Mouse (Mus musculus) heart, adult 2 months (tissue): Measurements from ENCODE around the gene Myl3. TPM values are rescaled to one million over a fixed set of nuclear protein-coding genes. Genes with fewer than 3 reads are reported as not detected.

ENCODE experiments used
- DNase-seq, 2 experiments: peaks; one replicate each; pipeline ENCODE4 v3.0.0; 2021
- H3K27ac ChIP-seq: fragments of 200-600 bp; 2 replicates; pipeline ENCODE4 v1.8.1; 2022
- H3K27me3 ChIP-seq: fragments of 200-500 bp; 2 replicates; pipeline ENCODE4 v1.6.1; 2012; ENCODE audit warnings: mild to moderate bottlenecking, low read length, inconsistent platforms, mixed read lengths; ENCODE audit not compliant: control insufficient read depth, insufficient read depth
- H3K36me3 ChIP-seq: fragments of 200-500 bp; 2 replicates; pipeline ENCODE4 v1.6.1; 2012; ENCODE audit warnings: low read length, inconsistent platforms; ENCODE audit not compliant: control insufficient read depth, insufficient read depth
- H3K4me1 ChIP-seq: fragments of 200-500 bp; 2 replicates; pipeline ENCODE4 v1.6.1; 2011; ENCODE audit warnings: low read length; ENCODE audit not compliant: control insufficient read depth, insufficient read depth
- H3K4me3 ChIP-seq: fragments of 200-600 bp; 2 replicates; pipeline ENCODE4 v1.8.1; 2022
- H3K79me2 ChIP-seq: fragments of 200-500 bp; replicated peaks from 2 replicates; pipeline ENCODE4 v1.6.1; 2012; ENCODE audit warnings: mild to moderate bottlenecking, inconsistent platforms, low read length, moderate library complexity, mixed read lengths; ENCODE audit not compliant: control insufficient read depth, insufficient read depth
- H3K9ac ChIP-seq: fragments of 200-500 bp; 2 replicates; pipeline ENCODE4 v1.6.1; 2012; ENCODE audit warnings: low read depth, mild to moderate bottlenecking, control low read depth, inconsistent platforms, low read length, mixed read lengths
- CTCF ChIP-seq: fragments of 200-600 bp; IDR thresholded peaks from 2 replicates; pipeline ENCODE4 v1.8.1; 2022; ENCODE audit warnings: antibody characterized with exemption, mild to moderate bottlenecking, moderate library complexity
- EP300 ChIP-seq: fragments of 200-500 bp; IDR thresholded peaks from 2 replicates; pipeline ENCODE4 v1.6.1; 2011; ENCODE audit warnings: low read depth, low read length, control low read depth; ENCODE audit not compliant: insufficient read depth
- POLR2A ChIP-seq: fragments of 200-500 bp; IDR thresholded peaks from 2 replicates; pipeline ENCODE4 v1.6.1; 2011; ENCODE audit warnings: mild to moderate bottlenecking, low read depth, low read length, control low read depth; ENCODE audit not compliant: insufficient read depth
- WGBS: fragments of 180-500 bp; shearing (Covaris S2); methylation state at CpG from one replicate; pipeline ENCODE4 v1.1.7; 2018; 5-methylcytosine and 5-hydroxymethylcytosine counted together
- intact Hi-C: fragments of 180-260 bp; cut with DNase I; formaldehyde crosslinking; loops from one replicate; pipeline ENCODE4 v1.15.1; 2025
- polyA plus RNA-seq: library from polyadenylated mRNA; depleted of rRNA; stranded (reverse); fragments of >200 nt; gene quantifications from 2 replicates; pipeline ENCODE4 v1.2.3, GENCODE M21; 2012
- total RNA-seq, 2 experiments: library from RNA; stranded (reverse); gene quantifications; 2 replicates each; pipeline ENCODE4 v1.2.3; 2021

The Myl3 gene
- total and polyA plus RNA-seq, 3 experiments: 9,227 to 11,139 (median 9,326) TPM

DNA sequence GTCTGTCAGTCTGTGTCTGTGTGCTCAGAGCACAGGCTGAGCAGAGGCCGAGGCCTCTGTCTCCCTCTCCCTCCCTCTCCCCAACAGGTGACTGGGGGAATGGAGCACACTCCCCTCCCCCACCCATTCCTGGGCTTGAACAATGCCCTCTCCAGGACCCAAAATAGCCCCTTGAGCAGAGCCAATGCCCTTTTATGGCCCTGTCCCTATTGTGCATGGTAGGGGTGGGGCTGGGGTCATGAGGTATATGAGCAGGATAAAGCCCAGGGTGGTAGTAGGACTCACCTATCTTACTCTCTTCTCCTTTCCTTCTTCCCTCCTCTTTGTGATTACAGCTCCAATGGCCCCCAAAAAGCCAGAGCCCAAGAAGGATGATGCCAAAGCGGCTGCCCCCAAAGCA is 21.7 kb downstream of the Myl3 start:
- H3K36me3 ChIP-seq: no peaks in the 10 kb centered on the region
- no peaks in the 10 kb centered on the region for H3K27me3 ChIP-seq
- no peaks in the 10 kb centered on the region for H3K79me2 ChIP-seq
- H3K4me3 ChIP-seq: peak overlapping the region; percentile 54
- 50% methylated on average over 2 of the region's 2 CpGs for WGBS
- peak overlapping the region; percentile 78 for H3K9ac ChIP-seq
- peak in 1 of 2 experiments; percentile 82 for DNase-seq
- TF ChIP-seq CTCF (no peak), EP300 (peak; percentile 89), POLR2A (peak; percentile 90)
- intact Hi-C loops: no loop called here
- H3K27ac ChIP-seq: peak overlapping the region; percentile 95
- peaks cover 4% of the 10 kb centered on the region for H3K4me1 ChIP-seq

DNA sequence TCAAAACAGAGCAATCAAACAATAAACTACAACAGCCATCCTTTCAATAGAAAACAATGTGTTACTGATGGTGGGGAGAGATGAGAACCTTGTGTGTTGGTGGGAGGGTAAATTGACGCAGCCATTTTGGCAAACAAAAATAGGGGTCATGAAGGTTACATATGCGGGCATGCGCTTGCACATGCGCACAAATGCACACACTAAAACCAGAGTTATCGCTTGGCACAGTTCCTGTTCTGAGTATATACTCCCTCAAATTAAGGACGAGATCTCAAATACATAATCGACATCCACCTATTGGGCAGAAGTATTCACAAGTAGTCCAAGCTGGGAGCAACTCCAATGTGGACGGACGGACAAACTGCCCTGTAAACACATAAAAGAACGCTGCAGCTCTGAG is 30.7 kb downstream of the Myl3 start:
- no peak overlapping the region for H3K9ac ChIP-seq
- no peaks in the 10 kb centered on the region for H3K79me2 ChIP-seq
- H3K4me3 ChIP-seq: no peak overlapping the region
- DNase-seq: no peak
- H3K4me1 ChIP-seq: no peaks in the 10 kb centered on the region
- 65% methylated on average over 10 of the region's 10 CpGs for WGBS
- TF ChIP-seq POLR2A: peak; percentile 58; the same call in 1 of the 2 replicates
- TF ChIP-seq CTCF: no peak
- 0 out of 2 replicates have a peak, but pooled peaks have one; percentile 48 for TF ChIP-seq EP300
- no peaks in the 10 kb centered on the region for H3K27me3 ChIP-seq
- H3K27ac ChIP-seq: no peak overlapping the region
- H3K36me3 ChIP-seq: no peaks in the 10 kb centered on the region
- intact Hi-C loops: no loop called here

GRCm38 (mm10) chr9:110774403-110775268 is 33.0 kb downstream of the Myl3 start:
- TF ChIP-seq POLR2A (no peak), CTCF (no peak), EP300 (no peak)
- H3K27me3 ChIP-seq: no peaks in the 10 kb centered on the region
- DNase-seq: no peak
- no peaks in the 10 kb centered on the region for H3K4me1 ChIP-seq
- intact Hi-C loops: no loop called here
- H3K9ac ChIP-seq: no peak overlapping the region
- H3K79me2 ChIP-seq: no peaks in the 10 kb centered on the region
- no peaks in the 10 kb centered on the region for H3K36me3 ChIP-seq
- 50% methylated on average over 15 of the region's 15 CpGs for WGBS
- H3K4me3 ChIP-seq: no peak overlapping the region
- no peak overlapping the region for H3K27ac ChIP-seq

GRCm38 (mm10) chr9:110775269-110776022 is 33.8 kb downstream of the Myl3 start:
- Histone ChIP-seq H3K27ac (no peak overlapping the region), H3K79me2 (no peaks in the 10 kb centered on the region), H3K9ac (no peak overlapping the region), H3K36me3 (no peaks in the 10 kb centered on the region), H3K4me1 (no peaks in the 10 kb centered on the region), H3K4me3 (no peak overlapping the region), H3K27me3 (no peaks in the 10 kb centered on the region)
- intact Hi-C loops: no loop called here
- 78% methylated on average over 10 of the region's 10 CpGs for WGBS
- no peak for DNase-seq
- TF ChIP-seq EP300 (no peak), POLR2A (no peak), CTCF (no peak)

GRCm38 (mm10) chr9:110778100-110778499 is 36.4 kb downstream of the Myl3 start:
- no peak for DNase-seq
- no peak for TF ChIP-seq EP300
- no peak for TF ChIP-seq POLR2A
- TF ChIP-seq CTCF: no peak
- intact Hi-C loops: loop anchor here (2.0 kb wide), 1 partner anchor 19 kb away; no protein-coding TSS in a partner anchor

GRCm38 (mm10) chr9:110778559-110778958 is 36.9 kb downstream of the Myl3 start:
- DNase-seq: no peak
- Histone ChIP-seq H3K4me1 (no peaks in the 10 kb centered on the region; the same call in 1 of the 2 replicates), H3K27ac (no peak overlapping the region), H3K4me3 (no peak overlapping the region), H3K79me2 (no peaks in the 10 kb centered on the region), H3K27me3 (no peaks in the 10 kb centered on the region), H3K36me3 (no peaks in the 10 kb centered on the region), H3K9ac (no peak overlapping the region)
- intact Hi-C loops: loop anchor here (2.0 kb wide), 1 partner anchor 20 kb away; no protein-coding TSS in a partner anchor
- WGBS: 86% methylated on average over 7 of the region's 7 CpGs
- no peak for TF ChIP-seq EP300
- TF ChIP-seq CTCF: no peak
- TF ChIP-seq POLR2A: no peak

More at GRCm38 (mm10) chr9:110778100-110778499, 36.4 kb downstream of the Myl3 start:
- no peak overlapping the region for H3K27ac ChIP-seq
- no peak overlapping the region for H3K4me3 ChIP-seq
- H3K4me1 ChIP-seq: no peaks in the 10 kb centered on the region; the same call in 1 of the 2 replicates
- no peaks in the 10 kb centered on the region for H3K36me3 ChIP-seq
- 55% methylated on average over 1 of the region's 1 CpGs for WGBS
- no peaks in the 10 kb centered on the region for H3K27me3 ChIP-seq
- H3K79me2 ChIP-seq: no peaks in the 10 kb centered on the region
- H3K9ac ChIP-seq: no peak overlapping the region
